Mouse (Mus musculus) heart, adult 8-10 months (tissue): ENCODE measurements around the gene Grxcr1. TPM values are rescaled to one million over a fixed set of nuclear protein-coding genes. Genes with fewer than 3 reads are reported as not detected.

Source experiments
- DNase-seq: peaks from one replicate; pipeline ENCODE4 v3.0.0; 2022; ENCODE audit warnings: low spot score
- total RNA-seq, 4 experiments: library from RNA; stranded (reverse); gene quantifications; 2 replicates each; pipeline ENCODE4 v1.2.4; 2022

Gene Grxcr1
- total RNA-seq, 4 experiments from 2014 or later: not detected

GRCm38 (mm10) chr5:68087174-68087573, 55.5 kb downstream of the Grxcr1 start:
- DNase-seq: peak; percentile 46

- DNase-seq: no peak
Measured at GRCm38 (mm10) chr5:68093085-68093484, 61.5 kb downstream of the Grxcr1 start.

GRCm38 (mm10) chr5:68097665-68098624, 66.3 kb downstream of the Grxcr1 start:
- DNase-seq: no peak

DNA sequence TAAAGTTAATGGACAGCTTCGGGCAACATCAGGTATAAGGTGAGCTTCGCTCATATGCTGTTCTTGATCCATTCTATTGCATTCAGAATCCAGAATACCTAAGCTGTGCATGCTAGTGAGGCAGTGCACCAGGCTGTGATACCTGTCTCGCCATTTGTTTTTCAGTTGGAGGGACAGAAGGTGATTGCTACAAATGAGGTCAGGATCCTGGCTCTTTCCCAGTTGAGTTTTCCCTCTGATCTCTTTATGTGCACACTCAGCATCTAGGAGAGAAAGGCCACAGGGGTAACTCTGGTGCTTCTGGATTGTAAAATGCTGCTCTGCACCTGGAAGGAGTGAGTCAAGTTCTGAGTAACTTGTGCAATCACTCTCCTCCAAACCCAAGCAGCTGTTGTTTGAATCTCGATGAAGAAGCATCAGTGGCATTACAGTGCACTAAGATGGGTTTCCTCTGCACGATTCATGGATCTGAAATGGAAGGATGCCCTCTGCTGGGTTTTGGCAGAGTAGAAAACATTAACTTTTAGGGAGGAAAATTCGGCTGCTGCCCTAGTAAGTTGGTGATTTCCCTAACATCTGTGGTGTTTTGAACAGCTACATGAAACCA, 80.9 kb downstream of the Grxcr1 start:
- peak; percentile 12 for DNase-seq

DNA sequence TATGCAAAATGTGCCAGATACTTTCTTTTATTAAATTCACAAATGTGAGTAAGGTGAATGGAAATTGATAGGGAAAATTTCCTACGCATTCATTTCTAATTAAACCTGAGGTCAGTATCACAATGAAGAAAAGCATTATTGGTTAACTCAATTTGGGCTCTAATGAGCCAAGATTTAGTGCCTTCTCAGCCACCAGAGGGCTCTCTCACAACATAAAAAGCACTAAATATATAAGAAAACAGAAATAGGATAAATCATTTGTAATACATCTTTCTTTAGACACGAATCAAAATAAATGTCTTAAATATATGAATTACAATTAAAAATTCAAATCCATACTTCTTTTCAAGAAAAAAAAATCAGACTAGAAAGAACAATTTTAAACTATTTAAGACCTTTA, 89.2 kb downstream of the Grxcr1 start:
- no peak for DNase-seq

- no peak for DNase-seq
Measured at GRCm38 (mm10) chr5:68122883-68123282, 91.2 kb downstream of the Grxcr1 start.

GRCm38 (mm10) chr5:68125478-68125877, 93.8 kb downstream of the Grxcr1 start:
- DNase-seq: no peak

- peak; percentile 7 for DNase-seq
Measured at GRCm38 (mm10) chr5:68128421-68128820, 96.8 kb downstream of the Grxcr1 start.

DNA sequence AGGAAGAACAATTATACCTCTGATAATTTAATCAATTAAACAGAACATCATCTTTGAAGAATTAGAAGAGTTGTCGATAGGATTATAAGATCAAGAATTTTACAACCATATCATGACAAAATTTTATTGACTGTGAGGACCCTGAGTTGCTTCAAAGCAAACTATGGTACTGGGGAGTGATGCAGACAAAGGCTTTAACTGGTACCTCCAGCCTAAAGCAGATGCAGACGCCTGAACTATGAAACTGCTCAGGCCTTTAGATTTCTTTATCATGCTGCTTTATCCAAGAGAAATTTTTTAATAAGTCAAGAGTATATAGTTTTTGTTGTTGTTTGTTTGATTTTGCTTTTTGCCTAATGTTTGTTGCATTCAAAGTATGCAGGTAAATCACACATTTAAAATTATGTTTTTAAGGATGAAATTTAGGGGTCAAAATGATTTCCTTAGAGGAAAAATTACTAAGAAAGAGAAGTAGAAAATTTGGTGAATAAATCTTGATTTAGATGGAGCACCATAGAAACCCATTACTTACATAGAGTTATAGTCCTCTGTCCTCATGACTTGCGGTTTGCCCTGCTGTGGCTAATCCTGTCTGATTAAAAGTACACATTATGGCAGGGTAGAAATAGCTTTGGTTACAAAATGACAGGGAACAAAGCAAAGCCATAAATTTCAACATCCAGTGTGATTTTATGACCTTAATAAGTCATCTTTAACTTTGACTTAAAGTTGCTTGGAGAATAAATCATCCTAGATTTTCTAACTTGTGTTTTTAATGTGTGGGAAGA, 97.4 kb downstream of the Grxcr1 start:
- DNase-seq: no peak

- no peak for DNase-seq
Measured at GRCm38 (mm10) chr5:68146818-68147217, 115.2 kb downstream of the Grxcr1 start.

DNA sequence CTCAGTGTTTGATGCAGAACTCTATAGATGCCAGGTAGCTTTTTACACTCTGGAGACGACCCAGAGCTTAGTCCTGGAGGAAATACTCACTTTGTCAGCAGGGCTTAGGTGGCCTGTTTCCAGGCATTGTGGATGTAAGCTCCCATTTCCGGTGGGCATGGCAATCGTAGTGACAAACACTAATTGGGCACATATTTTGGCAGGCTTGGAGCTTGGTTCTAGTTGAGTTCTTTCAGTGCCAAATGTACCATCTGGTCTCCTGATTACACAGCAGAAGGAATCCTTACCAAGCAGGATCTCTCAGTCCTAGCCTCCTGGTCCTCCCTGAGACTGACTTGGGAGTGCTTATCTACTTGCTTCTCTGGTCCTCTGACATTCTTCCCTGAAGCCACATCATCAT, 118.3 kb downstream of the Grxcr1 start:
- no peak for DNase-seq

DNA sequence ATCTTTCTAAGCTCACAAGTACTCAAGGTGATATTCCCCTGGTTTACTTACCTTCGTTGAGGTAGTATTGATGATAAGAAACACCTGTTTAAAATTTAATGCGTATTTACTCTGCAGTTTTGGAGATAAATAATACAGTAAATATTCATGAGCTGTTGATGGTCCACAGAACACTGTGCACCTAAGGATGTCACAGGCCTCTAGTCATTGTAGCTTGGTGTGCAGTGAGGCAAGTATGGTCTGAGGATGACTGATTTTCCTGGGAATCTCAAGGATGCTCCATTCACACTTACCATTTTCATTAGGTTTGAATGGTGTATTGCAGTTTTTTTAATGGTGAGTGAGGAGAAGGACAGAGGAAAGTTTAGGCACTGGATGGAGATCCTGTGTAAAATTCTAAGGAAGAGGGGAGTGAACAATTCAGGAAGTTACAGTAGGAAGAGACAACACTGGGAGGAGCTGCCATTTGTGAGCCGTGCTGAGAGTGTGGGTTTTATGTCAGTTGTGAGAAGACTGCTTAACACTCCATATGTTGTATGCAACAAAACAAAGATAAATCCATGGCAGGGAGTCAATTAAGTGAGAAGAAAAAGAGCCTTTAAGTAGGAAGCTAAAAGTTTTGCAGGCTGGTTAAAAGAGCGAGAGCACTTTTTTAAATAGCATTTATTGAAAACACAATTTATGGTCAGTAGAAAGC, 118.9 kb downstream of the Grxcr1 start:
- DNase-seq: no peak

DNA sequence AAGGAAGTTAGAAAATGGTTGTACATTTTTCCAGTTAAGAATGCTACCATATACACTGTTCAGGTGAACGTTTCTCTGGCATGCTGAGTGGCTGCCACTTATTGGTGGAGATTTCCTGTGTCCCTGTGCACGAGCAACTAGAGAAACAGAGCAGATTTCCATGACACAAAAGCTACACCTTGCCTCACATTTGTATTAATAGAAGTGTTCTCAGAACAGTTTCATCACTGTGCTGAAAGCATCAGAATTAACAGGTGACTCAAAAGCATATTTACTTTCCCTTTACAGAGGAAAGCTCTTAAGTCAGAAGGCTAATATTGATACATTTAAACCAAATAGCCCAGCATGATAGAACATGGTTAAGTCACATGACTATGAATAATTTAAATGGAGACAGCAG, 130.9 kb downstream of the Grxcr1 start:
- no peak for DNase-seq

- DNase-seq: no peak
Measured at GRCm38 (mm10) chr5:68165954-68166353, 134.3 kb downstream of the Grxcr1 start.

Other genes with a start within 250 kb of the Grxcr1 start
- gene Atp8a1, start 184.4 kb upstream of the Grxcr1 start, total RNA-seq: 10 to 100 TPM; 24.5 to 29.8 (median 26.1) TPM
- gene Gm5108, start 90.2 kb upstream of the Grxcr1 start, total RNA-seq: not detected
- gene Gm21905, start 85.4 kb upstream of the Grxcr1 start, total RNA-seq: not detected